Mouse (Mus musculus) kidney, embryonic 16.5 days (tissue): ENCODE data around the gene Cbfa2t3. TPM values are rescaled to one million over a fixed set of nuclear protein-coding genes. Genes with fewer than 3 reads are reported as not detected.
A peak's percentile ranks its signal among the peaks of the same experiment; 100 is the strongest.

Experiments used
- ATAC-seq: fragments of 200-750 bp; cut with Nextera tagmentation; 2 replicates; pipeline ENCODE4 v1.8.0; 2017; ENCODE audit warnings: moderate TSS enrichment; ENCODE audit not compliant: low FRiP score, low TSS enrichment
- H3K27ac ChIP-seq: fragments of 300-500 bp; sonication (generic); 2 replicates; pipeline ENCODE4 v1.5.1; 2014; ENCODE audit warnings: low read length
- H3K27me3 ChIP-seq: fragments of 300-500 bp; sonication (generic); 2 replicates; pipeline ENCODE4 v1.6.1; 2014; ENCODE audit warnings: low read length, control low read depth, mixed read lengths; ENCODE audit not compliant: insufficient read depth
- H3K36me3 ChIP-seq: fragments of 300-500 bp; sonication (generic); 2 replicates; pipeline ENCODE4 v1.6.1; 2014; ENCODE audit warnings: low read length, control low read depth, mixed read lengths; ENCODE audit not compliant: insufficient read depth
- H3K4me1 ChIP-seq: fragments of 300-500 bp; sonication (generic); 2 replicates; pipeline ENCODE4 v1.6.1; 2014; ENCODE audit warnings: low read length, control low read depth, mixed read lengths; ENCODE audit not compliant: insufficient read depth
- H3K4me2 ChIP-seq: fragments of 300-500 bp; sonication (generic); replicated peaks from 2 replicates; pipeline ENCODE4 v1.6.1; 2014; ENCODE audit warnings: low read depth, low read length
- H3K4me3 ChIP-seq: fragments of 300-500 bp; sonication (generic); 2 replicates; pipeline ENCODE4 v1.5.1; 2014; ENCODE audit warnings: mild to moderate bottlenecking, low read length
- H3K9ac ChIP-seq: fragments of 300-500 bp; sonication (generic); replicated peaks from 2 replicates; pipeline ENCODE4 v1.6.1; 2014; ENCODE audit warnings: low read length
- H3K9me3 ChIP-seq: fragments of 300-500 bp; sonication (generic); 2 replicates; pipeline ENCODE4 v1.6.1; 2016; ENCODE audit warnings: low read length, control low read depth
- WGBS: fragments of 180-500 bp; shearing (Covaris S2); extraction: QIAGEN DNeasy Blood & Tissue Kit; methylation state at CpG from one replicate; pipeline ENCODE4 v1.1.7; 2014; 5-methylcytosine and 5-hydroxymethylcytosine counted together
- polyA plus RNA-seq: library from polyadenylated mRNA; unstranded; fragments of >200 nt; fragmentation: Nextera tagmentation; extraction: Ambion mirVana; gene quantifications from 2 replicates; pipeline ENCODE4 v1.2.1, GENCODE M21; 2015

The Cbfa2t3 gene
- polyA plus RNA-seq, 1 experiment from 2014 or later, result 3.5 TPM

- ATAC-seq, result no peak
- Histone ChIP-seq H3K4me1 (peaks cover 6% of the 10 kb centered on the region), H3K4me2 (no peak overlapping the region), H3K4me3 (no peak overlapping the region), H3K27me3 (peaks cover 17% of the 10 kb centered on the region), H3K36me3 (no peaks in the 10 kb centered on the region), H3K9me3 (no peaks in the 10 kb centered on the region), H3K9ac (no peak overlapping the region), H3K27ac (no peak overlapping the region)
- WGBS, result 74% methylated on average over 14 of the region's 14 CpGs
These were observed 20.0 kb upstream of the Cbfa2t3 start for GRCm38 (mm10) chr8:122718711-122719499.

GRCm38 (mm10) chr8:122717869-122718509, 19.1 kb upstream of the Cbfa2t3 start:
- no peak for ATAC-seq
- Histone ChIP-seq H3K9ac (no peak overlapping the region), H3K27ac (no peak overlapping the region), H3K4me3 (no peak overlapping the region), H3K27me3 (peaks cover 17% of the 10 kb centered on the region), H3K9me3 (no peaks in the 10 kb centered on the region), H3K4me1 (peaks cover 6% of the 10 kb centered on the region), H3K36me3 (no peaks in the 10 kb centered on the region), H3K4me2 (no peak overlapping the region)
- 75% methylated on average over 10 of the region's 10 CpGs for WGBS

- Histone ChIP-seq H3K27ac (no peak overlapping the region), H3K4me3 (no peak overlapping the region), H3K9me3 (no peaks in the 10 kb centered on the region), H3K4me1 (peaks cover 6% of the 10 kb centered on the region), H3K9ac (no peak overlapping the region), H3K27me3 (peaks cover 17% of the 10 kb centered on the region), H3K4me2 (no peak overlapping the region), H3K36me3 (no peaks in the 10 kb centered on the region)
- 83% methylated on average over 8 of the region's 8 CpGs for WGBS
- no peak for ATAC-seq
These were observed 17.7 kb upstream of the Cbfa2t3 start for GRCm38 (mm10) chr8:122716566-122716965.

- WGBS, result 90% methylated on average over 5 of the region's 5 CpGs
- H3K4me2 ChIP-seq, result no peak overlapping the region
- no peaks in the 10 kb centered on the region for H3K9me3 ChIP-seq
- H3K36me3 ChIP-seq, result no peaks in the 10 kb centered on the region
- H3K27me3 ChIP-seq, result no peaks in the 10 kb centered on the region
- H3K9ac ChIP-seq, result no peak overlapping the region
- ATAC-seq, result no peak
- no peaks in the 10 kb centered on the region for H3K4me1 ChIP-seq
- no peak overlapping the region for H3K4me3 ChIP-seq
- H3K27ac ChIP-seq, result no peak overlapping the region
These were observed 14.2 kb upstream of the Cbfa2t3 start for GRCm38 (mm10) chr8:122713157-122713518.

GRCm38 (mm10) chr8:122712411-122713156, 13.7 kb upstream of the Cbfa2t3 start:
- 75% methylated on average over 12 of the region's 12 CpGs for WGBS
- no peak overlapping the region for H3K27ac ChIP-seq
- no peak overlapping the region for H3K9ac ChIP-seq
- no peak overlapping the region for H3K4me2 ChIP-seq
- H3K36me3 ChIP-seq, result no peaks in the 10 kb centered on the region
- H3K4me1 ChIP-seq, result no peaks in the 10 kb centered on the region
- no peak for ATAC-seq
- no peaks in the 10 kb centered on the region for H3K27me3 ChIP-seq
- H3K9me3 ChIP-seq, result no peaks in the 10 kb centered on the region
- no peak overlapping the region for H3K4me3 ChIP-seq

GRCm38 (mm10) chr8:122711891-122712365, 13.0 kb upstream of the Cbfa2t3 start:
- no peak overlapping the region for H3K4me2 ChIP-seq
- H3K27ac ChIP-seq, result peak overlapping the region; percentile 31; the same call in 1 of the 2 replicates
- no peak overlapping the region for H3K9ac ChIP-seq
- no peaks in the 10 kb centered on the region for H3K36me3 ChIP-seq
- no peaks in the 10 kb centered on the region for H3K27me3 ChIP-seq
- WGBS, result 58% methylated on average over 11 of the region's 11 CpGs
- no peaks in the 10 kb centered on the region for H3K4me1 ChIP-seq
- H3K9me3 ChIP-seq, result no peaks in the 10 kb centered on the region
- no peak overlapping the region for H3K4me3 ChIP-seq
- peak; percentile 71 for ATAC-seq

GRCm38 (mm10) chr8:122711480-122711879, 12.6 kb upstream of the Cbfa2t3 start:
- H3K9me3 ChIP-seq, result no peaks in the 10 kb centered on the region
- H3K36me3 ChIP-seq, result no peaks in the 10 kb centered on the region
- H3K4me3 ChIP-seq, result no peak overlapping the region
- no peaks in the 10 kb centered on the region for H3K27me3 ChIP-seq
- 67% methylated on average over 3 of the region's 3 CpGs for WGBS
- H3K9ac ChIP-seq, result no peak overlapping the region
- ATAC-seq, result no peak
- no peaks in the 10 kb centered on the region for H3K4me1 ChIP-seq
- H3K4me2 ChIP-seq, result no peak overlapping the region
- H3K27ac ChIP-seq, result peak overlapping the region; percentile 31; the same call in 1 of the 2 replicates

GRCm38 (mm10) chr8:122709340-122710111, 10.6 kb upstream of the Cbfa2t3 start:
- peaks cover 5% of the 10 kb centered on the region; the same call in 1 of the 2 replicates for H3K4me1 ChIP-seq
- ATAC-seq, result no peak; the same call in 1 of the 2 replicates
- H3K9ac ChIP-seq, result no peak overlapping the region
- WGBS, result 52% methylated on average over 26 of the region's 26 CpGs
- no peaks in the 10 kb centered on the region for H3K36me3 ChIP-seq
- no peak overlapping the region for H3K27ac ChIP-seq
- no peaks in the 10 kb centered on the region for H3K27me3 ChIP-seq
- H3K4me2 ChIP-seq, result no peak overlapping the region
- H3K4me3 ChIP-seq, result no peak overlapping the region
- H3K9me3 ChIP-seq, result no peaks in the 10 kb centered on the region

GRCm38 (mm10) chr8:122707184-122707583, 8.3 kb upstream of the Cbfa2t3 start:
- WGBS, result 60% methylated on average over 4 of the region's 4 CpGs
- Histone ChIP-seq H3K4me1 (peaks cover 5% of the 10 kb centered on the region; the same call in 1 of the 2 replicates), H3K4me3 (no peak overlapping the region), H3K9ac (no peak overlapping the region), H3K4me2 (no peak overlapping the region), H3K27me3 (no peaks in the 10 kb centered on the region), H3K27ac (no peak overlapping the region), H3K36me3 (no peaks in the 10 kb centered on the region), H3K9me3 (no peaks in the 10 kb centered on the region)
- ATAC-seq, result no peak
